Mouse (Mus musculus) layer of hippocampus, adult 6 months (tissue): Measurements from ENCODE around the gene Svs3b. TPM values are rescaled to one million over a fixed set of nuclear protein-coding genes. Genes with fewer than 3 reads are reported as not detected.

ENCODE experiments used
- long read RNA-seq, 2 experiments: library from polyadenylated mRNA; unstranded; transcript quantifications; one replicate each; pipeline ENCODE4 v2.0.0; 2019 to 2020
- polyA plus RNA-seq: library from polyadenylated mRNA; unstranded; fragments of <200 nt; fragmentation: Nextera tagmentation; gene quantifications from 2 replicates; pipeline ENCODE4 v1.2.3, GENCODE M21; 2021

Gene Svs3b
- not detected in 2 replicates for polyA plus RNA-seq
- long read RNA-seq, experiment 1 = 0 reads
- long read RNA-seq, experiment 2 = 0 reads

GRCm38 (mm10) chr2:164256540-164256939 lies at the start of gene Svs3b:
Svs3b (minus strand) TSS chr2:164256640.

GRCm38 (mm10) chr2:164288968-164289367 lies 32.5 kb upstream of the Svs3b start, which contains the start of gene Svs3a:
Svs3a (plus strand) TSS chr2:164289268.

GRCm38 (mm10) chr2:164278359-164278758 lies 21.9 kb upstream of the Svs3b start, which contains the start of gene Svs4:
Svs4 (minus strand) TSS chr2:164278459.

GRCm38 (mm10) chr2:164238366-164238765 lies 18.1 kb downstream of the Svs3b start, which contains the start of gene Svs2:
Svs2 (minus strand) TSS chr2:164238466.

GRCm38 (mm10) chr2:164221522-164221921 lies 34.9 kb downstream of the Svs3b start, which contains the start of gene Wfdc15b:
Wfdc15b (minus strand) TSS chr2:164221660.

Other genes with a start within 250 kb of the Svs3b start
- not detected in 2 replicates for gene Pabpc1l, start 231.2 kb downstream of the Svs3b start, polyA plus RNA-seq
- 18.7 and 21.7 TPM in 2 replicates for gene Stk4, start 186.3 kb downstream of the Svs3b start, polyA plus RNA-seq
- gene Tomm34, start 185.5 kb downstream of the Svs3b start, polyA plus RNA-seq = 139 and 143 TPM in 2 replicates
- 4.2 and 5.7 TPM in 2 replicates for gene Kcns1, start 85.5 kb downstream of the Svs3b start, polyA plus RNA-seq
- not detected in 2 replicates for gene Wfdc5, start 73.9 kb downstream of the Svs3b start, polyA plus RNA-seq
- gene Wfdc12, start 66.0 kb downstream of the Svs3b start, polyA plus RNA-seq = not detected in 2 replicates
- gene Wfdc15a, start 56.5 kb downstream of the Svs3b start, polyA plus RNA-seq = not detected in 2 replicates
- not detected in 2 replicates for gene Wfdc15b, start 35.0 kb downstream of the Svs3b start, polyA plus RNA-seq
- not detected in 2 replicates for gene Svs2, start 18.2 kb downstream of the Svs3b start, polyA plus RNA-seq
- gene Svs4, start 21.8 kb upstream of the Svs3b start, polyA plus RNA-seq = not detected in 2 replicates
- gene Svs3a, start 32.6 kb upstream of the Svs3b start, polyA plus RNA-seq = not detected in 2 replicates
- gene Svs6, start 60.1 kb upstream of the Svs3b start, polyA plus RNA-seq = not detected in 2 replicates
- not detected in 2 replicates for gene Svs5, start 76.1 kb upstream of the Svs3b start, polyA plus RNA-seq
- gene Slpi, start 132.5 kb upstream of the Svs3b start, polyA plus RNA-seq = 0.24 and 0.45 TPM in 2 replicates
- gene Rbpjl, start 146.5 kb upstream of the Svs3b start, polyA plus RNA-seq = 0.21 TPM in 2 replicates
- 2.3 and 2.6 TPM in 2 replicates for gene Matn4, start 148.5 kb upstream of the Svs3b start, polyA plus RNA-seq
- 189 and 290 TPM in 2 replicates for gene Sdc4, start 187.2 kb upstream of the Svs3b start, polyA plus RNA-seq
- 122 and 133 TPM in 2 replicates for gene Sys1, start 200.3 kb upstream of the Svs3b start, polyA plus RNA-seq
- 8.3 and 10.1 TPM in 2 replicates for gene Gm20458, start 204.3 kb upstream of the Svs3b start, polyA plus RNA-seq
- gene Trp53tg5, start 217.1 kb upstream of the Svs3b start, polyA plus RNA-seq = not detected in 2 replicates
- gene Dbndd2, start 229.5 kb upstream of the Svs3b start, polyA plus RNA-seq = 184 and 200 TPM in 2 replicates
- gene Pigt, start 240.9 kb upstream of the Svs3b start, polyA plus RNA-seq = 48.8 and 68.4 TPM in 2 replicates